Mouse (Mus musculus) erythroblast, embryonic 14.5 days (primary cell): ENCODE data around the gene Lrrc8c.

Experiments used
- GATA1 ChIP-seq: IDR thresholded peaks from 2 replicates; pipeline ENCODE4 v1.6.1; 2012; ENCODE audit warnings: low read length, inconsistent platforms, mixed read lengths
- TAL1 ChIP-seq: IDR thresholded peaks from 3 replicates; pipeline ENCODE4 v1.6.1; 2012; ENCODE audit warnings: low read length, inconsistent platforms, mixed read lengths

- TF ChIP-seq GATA1 (no peak), TAL1 (no peak)
These were observed 135.3 kb downstream of the Lrrc8c start for GRCm38 (mm10) chr5:105654237-105655063.
